8 mouse cellular contexts compared by ENCODE assay signal in genomic region chr10:128805092-128806000, GRCm38 (mm10). TPM values are rescaled to one million over a fixed set of nuclear protein-coding genes. Genes with fewer than 3 reads are reported as not detected.
DNase-seq lines count a peak whose midpoint lies in the region; ATAC-seq and TF ChIP-seq lines count a peak whose summit lies in the region.

No protein-coding gene starts in this region.

- TF ChIP-seq CTCF in heart, adult 2 months (IDR thresholded peaks at IDR 0.05): peak; percentile 53
- TF ChIP-seq CTCF in midbrain, postnatal 0 days (IDR thresholded peaks at IDR 0.05): peak; percentile 50

- TF ChIP-seq POLR2A in heart, adult 2 months (IDR thresholded peaks at IDR 0.05; ENCODE audit: insufficient read depth, low read depth, low read length): peak; percentile 74
- peak; percentile 71; the same call in 1 of the 2 replicates for TF ChIP-seq POLR2A in limb, embryonic 14.5 days (IDR thresholded peaks at IDR 0.05; ENCODE audit: borderline replicate concordance, extremely low read depth, insufficient read depth, insufficient read length)

- peak overlapping the region; percentile 96 for H3K9ac ChIP-seq in embryonic facial prominence, embryonic 13.5 days
- peak overlapping the region; percentile 88 for H3K9ac ChIP-seq in heart, adult 2 months (ENCODE audit: low read depth, low read length)
- H3K9ac ChIP-seq in limb, embryonic 14.5 days (ENCODE audit: low read depth, low read length, severe bottlenecking): peak overlapping the region; percentile 81
- peak overlapping the region; percentile 87 for H3K9ac ChIP-seq in midbrain, postnatal 0 days (replicated peaks; ENCODE audit: low read length, poor library complexity, severe bottlenecking)

- DNase-seq in 3134 (ENCODE audit: extremely low read depth, insufficient read length, low spot score): peak; percentile 99
- peak; percentile 97 to 98 for DNase-seq in adrenal gland, postnatal 36 days
- DNase-seq in heart, adult 2 months: peak; percentile 96 to 98
- peak; percentile 95 to 96 for DNase-seq in kidney, adult 8-10 months
- peak; percentile 96 for DNase-seq in limb, embryonic 14.5 days (ENCODE audit: low spot score)
- peak; percentile 98 for DNase-seq in midbrain, postnatal 0 days (ENCODE audit: low spot score)
- peak; percentile 84 to 91 for DNase-seq in spleen, postnatal 14 days (ENCODE audit: low spot score in 2 of 2)

- H3K9me3 ChIP-seq in embryonic facial prominence, embryonic 13.5 days: no peaks in the 10 kb centered on the region
- no peaks in the 10 kb centered on the region for H3K9me3 ChIP-seq in limb, embryonic 14.5 days (ENCODE audit: control insufficient read depth, low read length)
- H3K9me3 ChIP-seq in midbrain, postnatal 0 days (ENCODE audit: low read length): no peaks in the 10 kb centered on the region

- H3K4me2 ChIP-seq in embryonic facial prominence, embryonic 13.5 days: peak overlapping the region; percentile 85
- peak overlapping the region; percentile 90 for H3K4me2 ChIP-seq in limb, embryonic 14.5 days (replicated peaks; ENCODE audit: low read depth, low read length, severe bottlenecking)
- peak overlapping the region; percentile 77 for H3K4me2 ChIP-seq in midbrain, postnatal 0 days (ENCODE audit: low read depth, low read length, poor library complexity, severe bottlenecking)

- under 1% methylated on average over 69 of the region's 70 CpGs for WGBS in embryonic facial prominence, embryonic 13.5 days
- under 1% methylated on average over 68 of the region's 70 CpGs for WGBS in heart, adult 2 months
- WGBS in limb, embryonic 14.5 days: under 1% methylated on average over 60 of the region's 70 CpGs
- WGBS in midbrain, postnatal 0 days: under 1% methylated on average over 67 of the region's 70 CpGs

- H3K4me1 ChIP-seq in embryonic facial prominence, embryonic 13.5 days: peaks cover 57% of the 10 kb centered on the region
- H3K4me1 ChIP-seq in heart, adult 2 months (ENCODE audit: control insufficient read depth, insufficient read depth, low read length): peaks cover 15% of the 10 kb centered on the region
- H3K4me1 ChIP-seq in limb, embryonic 14.5 days (ENCODE audit: control insufficient read depth, insufficient read depth, low read length): peaks cover 42% of the 10 kb centered on the region
- H3K4me1 ChIP-seq in midbrain, postnatal 0 days (ENCODE audit: insufficient read depth, low read length): peaks cover 30% of the 10 kb centered on the region

- 0 out of 2 replicates have a peak, but pooled peaks have one; percentile 8 for TF ChIP-seq EP300 in heart, adult 2 months (IDR thresholded peaks at IDR 0.05; ENCODE audit: insufficient read depth, low read depth, low read length)

- peak; percentile 88 for ATAC-seq in embryonic facial prominence, embryonic 13.5 days (ENCODE audit: insufficient number of reproducible peaks, insufficient read depth, low FRiP score, low TSS enrichment, low read depth)
- ATAC-seq in limb, embryonic 14.5 days (ENCODE audit: low FRiP score, low read depth): peak; percentile 94
- ATAC-seq in midbrain, postnatal 0 days (ENCODE audit: low FRiP score): peak; percentile 94

- no peaks in the 10 kb centered on the region for H3K27me3 ChIP-seq in embryonic facial prominence, embryonic 13.5 days
- no peaks in the 10 kb centered on the region for H3K27me3 ChIP-seq in heart, adult 2 months (ENCODE audit: control insufficient read depth, insufficient read depth, low read length)
- H3K27me3 ChIP-seq in limb, embryonic 14.5 days (ENCODE audit: control insufficient read depth, insufficient read depth, low read length): no peaks in the 10 kb centered on the region
- no peaks in the 10 kb centered on the region for H3K27me3 ChIP-seq in midbrain, postnatal 0 days (ENCODE audit: insufficient read depth, low read length)

- H3K36me3 ChIP-seq in embryonic facial prominence, embryonic 13.5 days: peaks cover 49% of the 10 kb centered on the region
- H3K36me3 ChIP-seq in heart, adult 2 months (ENCODE audit: control insufficient read depth, insufficient read depth, low read length): peaks cover 25% of the 10 kb centered on the region
- peaks cover 50% of the 10 kb centered on the region for H3K36me3 ChIP-seq in limb, embryonic 14.5 days (ENCODE audit: control insufficient read depth, insufficient read depth, low read length)
- H3K36me3 ChIP-seq in midbrain, postnatal 0 days (ENCODE audit: insufficient read depth, low read length): peaks cover 14% of the 10 kb centered on the region; the same call in 1 of the 2 replicates

- peak overlapping the region; percentile 99 for H3K27ac ChIP-seq in embryonic facial prominence, embryonic 13.5 days
- H3K27ac ChIP-seq in heart, adult 2 months: peak overlapping the region; percentile 91
- peak overlapping the region; percentile 99 for H3K27ac ChIP-seq in limb, embryonic 14.5 days (replicated peaks; ENCODE audit: low read depth, low read length)
- H3K27ac ChIP-seq in midbrain, postnatal 0 days (ENCODE audit: low read depth, low read length): peak overlapping the region; percentile 96

- intact Hi-C loops in heart, adult 2 months (cut with DNase I): loop anchor here (1.0 to 10.0 kb wide), 3 partner anchors 33 to 261 kb away; partner anchors contain the start of genes Rpl41 and Zc3h10

- H3K4me3 ChIP-seq in embryonic facial prominence, embryonic 13.5 days: peak overlapping the region; percentile 82
- peak overlapping the region; percentile 82 for H3K4me3 ChIP-seq in heart, adult 2 months
- H3K4me3 ChIP-seq in limb, embryonic 14.5 days (replicated peaks; ENCODE audit: low read length): peak overlapping the region; percentile 86
- peak overlapping the region; percentile 85 for H3K4me3 ChIP-seq in midbrain, postnatal 0 days (ENCODE audit: low read depth, low read length)

- H3K79me2 ChIP-seq in heart, adult 2 months (replicated peaks; ENCODE audit: control insufficient read depth, insufficient read depth, low read length): peaks cover 5% of the 10 kb centered on the region

RNA-seq across cellular contexts. Expression of gene Tmem198b, which starts 1.2 kb away (rescaled TPM):
- 1 to 10 TPM; 7.6 to 8.9 TPM for total RNA-seq in adrenal gland, postnatal 36 days (2021)
- polyA plus RNA-seq in embryonic facial prominence, embryonic 13.5 days (2015; fragmentation: Nextera tagmentation; extraction: Ambion mirVana): 25.5 and 26.0 TPM in 2 replicates
- total RNA-seq in heart, adult 2 months (2021): 1 to 10 TPM; 4.7 to 5.4 TPM
- 11.2 and 11.9 TPM in 2 replicates for polyA plus RNA-seq in heart, adult 2 months (2012; rRNA removed)
- polyA plus RNA-seq in limb, embryonic 14.5 days (2012; rRNA removed): 41.3 and 59.1 TPM in 2 replicates
- polyA plus RNA-seq in limb, embryonic 14.5 days (2014; fragmentation: Nextera tagmentation; extraction: Ambion mirVana): 14.9 and 18.6 TPM in 2 replicates
- total RNA-seq in midbrain, postnatal 0 days (2014; rRNA removed): 18.6 and 21.8 TPM in 2 replicates
- 17.1 and 18.9 TPM in 2 replicates for polyA plus RNA-seq in midbrain, postnatal 0 days (2015; fragmentation: Nextera tagmentation; extraction: Ambion mirVana)

RNA-seq across cellular contexts. Expression of gene Dnajc14, which starts 1.5 kb away (rescaled TPM):
- 10 to 100 TPM; 60.1 to 77.1 TPM for total RNA-seq in adrenal gland, postnatal 36 days (2021)
- polyA plus RNA-seq in embryonic facial prominence, embryonic 13.5 days (2015; fragmentation: Nextera tagmentation; extraction: Ambion mirVana): 58.8 and 60.4 TPM in 2 replicates
- total RNA-seq in heart, adult 2 months (2021): 10 to 100 TPM; 34.1 to 36.4 TPM
- polyA plus RNA-seq in heart, adult 2 months (2012; rRNA removed): 8.4 and 11.3 TPM in 2 replicates
- polyA plus RNA-seq in limb, embryonic 14.5 days (2012; rRNA removed): 26.3 and 30.6 TPM in 2 replicates
- 44.5 and 45.7 TPM in 2 replicates for polyA plus RNA-seq in limb, embryonic 14.5 days (2014; fragmentation: Nextera tagmentation; extraction: Ambion mirVana)
- total RNA-seq in midbrain, postnatal 0 days (2014; rRNA removed): 31.4 and 39.4 TPM in 2 replicates
- polyA plus RNA-seq in midbrain, postnatal 0 days (2015; fragmentation: Nextera tagmentation; extraction: Ambion mirVana): 34.6 and 37.7 TPM in 2 replicates

RNA-seq across cellular contexts. Expression of gene Sarnp, which starts 11.8 kb away (rescaled TPM):
- 10 to 100 TPM; 50.4 to 60.8 TPM for total RNA-seq in adrenal gland, postnatal 36 days (2021)
- polyA plus RNA-seq in embryonic facial prominence, embryonic 13.5 days (2015; fragmentation: Nextera tagmentation; extraction: Ambion mirVana): 252 and 265 TPM in 2 replicates
- 10 to 100 TPM; 37.2 to 43.4 TPM for total RNA-seq in heart, adult 2 months (2021)
- polyA plus RNA-seq in heart, adult 2 months (2012; rRNA removed): 14.3 and 25.5 TPM in 2 replicates
- 68.2 and 122 TPM in 2 replicates for polyA plus RNA-seq in limb, embryonic 14.5 days (2012; rRNA removed)
- 200 TPM in 2 replicates for polyA plus RNA-seq in limb, embryonic 14.5 days (2014; fragmentation: Nextera tagmentation; extraction: Ambion mirVana)
- total RNA-seq in midbrain, postnatal 0 days (2014; rRNA removed): 30.7 and 36.8 TPM in 2 replicates
- 120 and 126 TPM in 2 replicates for polyA plus RNA-seq in midbrain, postnatal 0 days (2015; fragmentation: Nextera tagmentation; extraction: Ambion mirVana)

RNA-seq across cellular contexts. Expression of gene Mmp19, which starts 14.6 kb away (rescaled TPM):
- 10 to 100 TPM; 39.7 to 57.0 TPM for total RNA-seq in adrenal gland, postnatal 36 days (2021)
- polyA plus RNA-seq in embryonic facial prominence, embryonic 13.5 days (2015; fragmentation: Nextera tagmentation; extraction: Ambion mirVana): 0.80 and 1.0 TPM in 2 replicates
- 1 to 10 TPM; 2.8 to 4.4 TPM for total RNA-seq in heart, adult 2 months (2021)
- 3.1 and 4.4 TPM in 2 replicates for polyA plus RNA-seq in heart, adult 2 months (2012; rRNA removed)
- polyA plus RNA-seq in limb, embryonic 14.5 days (2012; rRNA removed): 1.4 TPM in 2 replicates
- 0.86 and 1.1 TPM in 2 replicates for polyA plus RNA-seq in limb, embryonic 14.5 days (2014; fragmentation: Nextera tagmentation; extraction: Ambion mirVana)
- 1.3 and 1.8 TPM in 2 replicates for total RNA-seq in midbrain, postnatal 0 days (2014; rRNA removed)
- polyA plus RNA-seq in midbrain, postnatal 0 days (2015; fragmentation: Nextera tagmentation; extraction: Ambion mirVana): 0.29 and 0.54 TPM in 2 replicates

RNA-seq across cellular contexts. Expression of gene Ormdl2, which starts 16.1 kb away (rescaled TPM):
- total RNA-seq in adrenal gland, postnatal 36 days (2021): 10 to 100 TPM; 41.8 to 43.8 TPM
- polyA plus RNA-seq in embryonic facial prominence, embryonic 13.5 days (2015; fragmentation: Nextera tagmentation; extraction: Ambion mirVana): 35.2 and 41.2 TPM in 2 replicates
- 1 to 10 TPM; 7.8 to 8.1 TPM for total RNA-seq in heart, adult 2 months (2021)
- 15.3 and 23.3 TPM in 2 replicates for polyA plus RNA-seq in heart, adult 2 months (2012; rRNA removed)
- 29.4 and 31.6 TPM in 2 replicates for polyA plus RNA-seq in limb, embryonic 14.5 days (2012; rRNA removed)
- 45.4 and 52.7 TPM in 2 replicates for polyA plus RNA-seq in limb, embryonic 14.5 days (2014; fragmentation: Nextera tagmentation; extraction: Ambion mirVana)
- 6.9 and 11.1 TPM in 2 replicates for total RNA-seq in midbrain, postnatal 0 days (2014; rRNA removed)
- polyA plus RNA-seq in midbrain, postnatal 0 days (2015; fragmentation: Nextera tagmentation; extraction: Ambion mirVana): 15.0 and 15.6 TPM in 2 replicates

Comparison
In these comparisons a context has a peak if more than half of its experiments do, and no peak if none do; other contexts are left out.
1. Peak in every context shown above with its lines: DNase-seq, ATAC-seq, H3K4me3 ChIP-seq and H3K27ac ChIP-seq.